Mouse (Mus musculus) liver, postnatal 0 days (tissue): ENCODE measurements at regions not wholly inside any gene's neighbourhood (a gene's known extent, or its start where the extent isn't known, plus 50 kb on each side); places are given as distances from the start of the nearest gene placed in this dataset.

Experiments
- ATAC-seq: fragments of 200-750 bp; cut with Nextera tagmentation; 2 replicates; pipeline ENCODE4 v1.8.0; 2017; ENCODE audit warnings: mild to moderate bottlenecking, moderate library complexity
- DNase-seq: peaks from one replicate; pipeline ENCODE4 v3.0.0-alpha.2; 2016
- H3K27ac ChIP-seq: fragments of 300-500 bp; sonication (generic); 2 replicates; pipeline ENCODE4 v1.5.1; 2014; ENCODE audit warnings: antibody characterized with exemption, moderate library complexity, mild to moderate bottlenecking, low read depth
- H3K27me3 ChIP-seq: fragments of 300-500 bp; sonication (generic); 2 replicates; pipeline ENCODE4 v1.6.1; 2014; ENCODE audit warnings: low read length, control low read depth, mixed read lengths; ENCODE audit not compliant: insufficient read depth
- H3K36me3 ChIP-seq: fragments of 300-500 bp; sonication (generic); replicated peaks from 2 replicates; pipeline ENCODE4 v1.6.1; 2014; ENCODE audit warnings: mild to moderate bottlenecking, control low read depth, low read length, moderate library complexity, mixed read lengths; ENCODE audit not compliant: insufficient read depth
- H3K4me1 ChIP-seq: fragments of 300-500 bp; sonication (generic); 2 replicates; pipeline ENCODE4 v1.6.1; 2014; ENCODE audit warnings: antibody characterized with exemption, mild to moderate bottlenecking, control low read depth; ENCODE audit not compliant: insufficient read depth
- H3K4me2 ChIP-seq: fragments of 300-500 bp; sonication (generic); 2 replicates; pipeline ENCODE4 v1.6.1; 2014; ENCODE audit warnings: low read depth, mild to moderate bottlenecking, low read length, moderate library complexity, mixed read lengths
- H3K4me3 ChIP-seq: fragments of 300-500 bp; sonication (generic); 2 replicates; pipeline ENCODE4 v1.5.1; 2014; ENCODE audit warnings: low read depth, low read length
- H3K9ac ChIP-seq: fragments of 300-500 bp; sonication (generic); replicated peaks from 2 replicates; pipeline ENCODE4 v1.6.1; 2014; ENCODE audit warnings: mild to moderate bottlenecking, moderate library complexity
- H3K9me3 ChIP-seq: fragments of 300-500 bp; sonication (generic); 2 replicates; pipeline ENCODE4 v1.6.1; 2016; ENCODE audit warnings: mild to moderate bottlenecking, control low read depth, low read length, mixed read lengths
- CTCF ChIP-seq: sonication (generic); IDR thresholded peaks from 2 replicates; pipeline ENCODE4 v1.5.1; 2016; ENCODE audit warnings: antibody characterized with exemption, low read depth
- EP300 ChIP-seq: IDR thresholded peaks from 2 replicates; pipeline ENCODE4 v1.6.1; 2016; ENCODE audit warnings: antibody characterized with exemption, low read depth, mild to moderate bottlenecking
- WGBS: fragments of 180-500 bp; shearing (Covaris S2); extraction: QIAGEN DNeasy Blood & Tissue Kit; methylation state at CpG from one replicate; pipeline ENCODE4 v1.1.7; 2014; ENCODE audit not compliant: insufficient replicate concordance; 5-methylcytosine and 5-hydroxymethylcytosine counted together

DNA sequence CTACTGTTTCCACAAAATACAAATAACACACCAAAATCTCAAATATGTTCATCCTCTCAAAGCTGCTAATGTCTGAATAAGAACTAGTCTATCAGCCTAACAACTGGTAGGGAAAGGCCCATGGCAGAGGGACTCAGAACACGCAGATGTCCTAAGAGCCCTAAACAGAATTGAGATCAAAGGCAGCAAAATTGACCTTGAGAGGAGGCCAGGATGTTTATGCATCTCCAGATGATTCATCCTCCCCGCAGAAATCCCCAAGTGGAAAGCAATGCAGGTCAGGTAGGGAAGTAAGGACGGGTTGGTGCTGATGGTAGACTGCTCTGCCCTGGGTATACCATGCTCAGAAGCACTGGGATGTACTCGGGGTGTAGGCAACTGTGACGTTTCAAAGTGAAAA lies 89.0 kb upstream of the Tmem150c start:
- no peaks in the 10 kb centered on the region for H3K4me1 ChIP-seq
- H3K4me2 ChIP-seq = no peak overlapping the region
- H3K27ac ChIP-seq = no peak overlapping the region
- H3K9me3 ChIP-seq = no peaks in the 10 kb centered on the region
- WGBS = 62% methylated on average over 5 of the region's 5 CpGs
- no peak overlapping the region for H3K9ac ChIP-seq
- no peaks in the 10 kb centered on the region for H3K36me3 ChIP-seq
- DNase-seq (no peak), ATAC-seq (no peak)
- no peak for TF ChIP-seq EP300
- no peak overlapping the region for H3K4me3 ChIP-seq
- H3K27me3 ChIP-seq = no peaks in the 10 kb centered on the region

DNA sequence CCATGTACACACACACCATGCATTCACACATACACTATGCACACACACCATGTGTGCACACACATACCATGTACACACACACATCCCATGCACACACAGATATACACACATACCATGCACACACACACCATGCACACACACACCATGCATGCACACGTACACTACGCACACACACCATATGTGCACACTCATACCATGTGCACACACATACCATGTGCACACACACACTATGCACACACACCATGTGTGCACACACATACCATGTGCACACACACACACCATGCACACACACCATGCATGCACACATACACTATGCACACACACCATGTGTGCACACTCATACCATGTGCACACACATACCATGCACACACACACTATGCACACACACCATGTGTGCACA lies 87.1 kb upstream of the Tmem150c start:
- H3K4me2 ChIP-seq = no peak overlapping the region
- WGBS = 91% methylated on average over 2 of the region's 2 CpGs
- DNase-seq (no peak), ATAC-seq (no peak)
- no peak overlapping the region for H3K27ac ChIP-seq
- no peak for TF ChIP-seq EP300
- TF ChIP-seq CTCF = no peak
- H3K9me3 ChIP-seq = peaks cover 2% of the 10 kb centered on the region; the same call in 1 of the 2 replicates
- H3K4me1 ChIP-seq = no peaks in the 10 kb centered on the region
- H3K27me3 ChIP-seq = no peaks in the 10 kb centered on the region
- H3K4me3 ChIP-seq = no peak overlapping the region
- H3K36me3 ChIP-seq = no peaks in the 10 kb centered on the region
- no peak overlapping the region for H3K9ac ChIP-seq

DNA sequence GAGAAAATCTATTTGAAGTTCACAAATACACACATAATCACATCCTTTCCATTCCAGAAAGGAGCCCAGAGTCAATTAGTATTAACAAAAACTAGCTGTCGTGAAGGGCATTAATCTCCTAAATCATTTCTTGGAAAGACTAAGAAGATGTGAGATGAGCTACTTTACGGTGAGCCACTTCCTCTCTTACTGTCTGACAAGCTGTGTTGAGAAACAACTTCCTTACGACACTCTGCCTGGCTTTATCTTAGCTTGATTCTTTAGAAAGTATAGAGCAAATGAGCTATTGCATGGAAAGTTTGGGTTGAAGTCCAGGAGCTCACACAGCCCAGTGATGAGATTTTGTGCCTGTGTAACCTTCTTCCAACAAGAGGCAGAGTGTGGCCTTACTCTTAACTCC lies 85.2 kb upstream of the Tmem150c start:
- ATAC-seq = no peak
- WGBS = 29% methylated on average over 3 of the region's 3 CpGs
- H3K9me3 ChIP-seq = peaks cover 5% of the 10 kb centered on the region; the same call in 1 of the 2 replicates

DNA sequence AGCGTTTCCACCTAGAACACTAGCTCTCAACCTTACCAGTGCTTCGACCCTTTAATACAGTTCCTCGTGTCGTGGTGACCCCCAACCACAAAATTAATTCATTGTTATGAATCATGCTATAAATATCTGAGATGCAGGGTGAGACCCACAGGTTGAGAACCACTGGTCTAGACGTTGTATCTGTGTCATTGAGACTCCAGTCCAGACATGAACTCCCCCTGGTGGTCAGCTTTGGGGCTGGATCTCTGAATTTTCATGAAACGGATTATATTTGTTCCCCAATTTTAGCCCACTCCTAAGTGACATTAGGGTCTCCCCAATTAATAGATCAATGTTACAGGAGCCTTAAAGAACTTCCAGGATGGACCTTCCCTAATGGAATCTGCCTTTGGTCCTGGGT lies 81.3 kb upstream of the Tmem150c start:
- Histone ChIP-seq H3K9ac (no peak overlapping the region), H3K4me2 (no peak overlapping the region), H3K9me3 (peaks cover 5% of the 10 kb centered on the region; the same call in 1 of the 2 replicates), H3K27ac (no peak overlapping the region), H3K36me3 (no peaks in the 10 kb centered on the region), H3K4me1 (peaks cover 5% of the 10 kb centered on the region), H3K4me3 (no peak overlapping the region), H3K27me3 (no peaks in the 10 kb centered on the region)
- no peak for TF ChIP-seq EP300
- TF ChIP-seq CTCF = peak; percentile 73
- ATAC-seq = no peak
- DNase-seq = peak; percentile 56
- 68% methylated on average over 6 of the region's 6 CpGs for WGBS

More for the DNA sequence above, 85.2 kb upstream of the Tmem150c start:
- Histone ChIP-seq H3K36me3 (no peaks in the 10 kb centered on the region), H3K4me2 (no peak overlapping the region), H3K4me3 (no peak overlapping the region), H3K27me3 (no peaks in the 10 kb centered on the region), H3K9ac (no peak overlapping the region), H3K27ac (no peak overlapping the region), H3K4me1 (no peaks in the 10 kb centered on the region)
- TF ChIP-seq CTCF (no peak), EP300 (no peak)
- no peak for DNase-seq

DNA sequence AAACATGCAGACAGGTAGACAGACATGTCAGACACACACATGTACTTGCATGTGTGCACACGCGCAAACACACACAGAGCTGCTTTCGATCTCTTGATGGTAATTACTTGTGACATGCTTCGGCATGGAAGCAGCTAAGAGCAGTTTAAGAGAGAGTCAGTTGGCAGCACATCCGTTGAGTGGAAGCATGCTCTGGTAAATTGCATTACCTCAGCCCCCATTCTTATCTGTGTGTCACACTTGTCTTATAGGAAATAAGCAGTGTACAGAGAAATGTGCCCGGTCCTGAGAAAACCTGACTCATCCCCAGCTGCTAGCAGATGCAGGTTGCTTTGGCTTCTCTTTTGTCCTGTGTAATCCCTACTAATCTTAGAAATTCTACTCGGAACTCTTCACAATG lies 80.0 kb upstream of the Tmem150c start:
- WGBS = 48% methylated on average over 7 of the region's 7 CpGs
- H3K4me1 ChIP-seq = peaks cover 5% of the 10 kb centered on the region
- no peak overlapping the region for H3K4me2 ChIP-seq
- H3K4me3 ChIP-seq = no peak overlapping the region
- H3K27ac ChIP-seq = no peak overlapping the region
- DNase-seq = no peak
- no peak for TF ChIP-seq CTCF
- TF ChIP-seq EP300 = peak; percentile 66
- H3K27me3 ChIP-seq = no peaks in the 10 kb centered on the region
- H3K36me3 ChIP-seq = no peaks in the 10 kb centered on the region
- H3K9ac ChIP-seq = no peak overlapping the region
- H3K9me3 ChIP-seq = peaks cover 5% of the 10 kb centered on the region; the same call in 1 of the 2 replicates
- peak; percentile 79 for ATAC-seq

DNA sequence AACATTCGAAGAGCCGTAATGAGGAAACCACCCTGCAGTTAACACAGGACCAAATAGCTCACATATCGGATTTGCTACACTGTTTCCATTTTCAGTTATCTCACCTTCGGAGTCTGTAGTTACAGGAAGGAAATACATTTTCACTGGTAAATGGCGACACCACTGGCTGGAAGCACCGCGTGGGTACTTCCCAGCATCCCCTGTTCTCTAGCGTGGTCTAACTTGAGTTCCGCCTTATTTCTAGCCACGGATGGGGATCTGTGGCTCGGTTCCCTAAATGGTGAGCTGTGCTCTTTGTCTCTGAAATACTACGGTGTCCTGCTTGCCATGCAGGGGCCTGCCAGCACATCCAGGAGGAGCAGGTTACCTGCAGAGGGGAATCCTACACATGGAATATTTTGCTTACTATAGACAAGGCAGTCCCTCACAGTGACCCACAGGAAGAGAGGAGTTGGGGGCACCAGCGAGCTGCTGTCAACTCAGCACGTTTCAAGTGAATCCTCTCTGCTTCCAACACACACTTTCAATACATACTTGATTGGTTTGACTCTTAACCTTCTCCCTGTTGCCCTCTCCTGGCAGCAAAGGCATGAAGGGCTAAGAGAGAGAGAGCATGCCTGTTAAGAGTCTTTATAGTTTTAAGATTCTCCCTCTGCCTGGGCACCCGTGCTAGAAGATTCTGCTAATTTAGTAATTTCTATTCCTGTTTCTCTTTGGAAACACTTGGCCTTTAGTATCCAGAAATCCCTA lies 78.9 kb upstream of the Tmem150c start:
- no peak for DNase-seq
- Histone ChIP-seq H3K36me3 (no peaks in the 10 kb centered on the region), H3K9me3 (peaks cover 5% of the 10 kb centered on the region; the same call in 1 of the 2 replicates), H3K9ac (no peak overlapping the region), H3K4me3 (no peak overlapping the region), H3K27ac (no peak overlapping the region), H3K27me3 (no peaks in the 10 kb centered on the region), H3K4me1 (peaks cover 5% of the 10 kb centered on the region), H3K4me2 (no peak overlapping the region)
- no peak for ATAC-seq
- TF ChIP-seq EP300 (no peak), CTCF (peak; percentile 40; the same call in 1 of the 2 replicates)
- 65% methylated on average over 15 of the region's 15 CpGs for WGBS
